Mouse (Mus musculus): Measurements from ENCODE around the gene Traf3ip1. TPM values are rescaled to one million over a fixed set of nuclear protein-coding genes. Genes with fewer than 3 reads are reported as not detected.

Traf3ip1 gene
- polyA plus RNA-seq, 1 experiment from 2014 or later, result 7.9 TPM

- no peaks in the 10 kb centered on the region for H3K9me3 ChIP-seq (ENCODE audit: control insufficient read depth, low read length)
- H3K4me2 ChIP-seq (ENCODE audit: low read depth), result no peak overlapping the region
- WGBS, result 83% methylated on average over 7 of the region's 7 CpGs
- no peaks in the 10 kb centered on the region for H3K4me1 ChIP-seq (ENCODE audit: control insufficient read depth, insufficient read depth, low read length)
- ATAC-seq (ENCODE audit: insufficient read depth, low FRiP score, low TSS enrichment) (no peak), DNase-seq (ENCODE audit: low spot score) (no peak)
- no peak overlapping the region for H3K4me3 ChIP-seq (ENCODE audit: low read depth, low read length)
- H3K9ac ChIP-seq (ENCODE audit: low read length), result no peak overlapping the region
- H3K27me3 ChIP-seq (ENCODE audit: control insufficient read depth, insufficient read depth, low read length), result no peaks in the 10 kb centered on the region
- no peak overlapping the region for H3K27ac ChIP-seq (ENCODE audit: low read depth, low read length)
- no peaks in the 10 kb centered on the region for H3K36me3 ChIP-seq (ENCODE audit: control insufficient read depth, insufficient read depth, low read length)
Observed at GRCm38 (mm10) chr1:91482616-91483211, 11.7 kb upstream of the Traf3ip1 start.

- H3K9me3 ChIP-seq (ENCODE audit: control insufficient read depth, low read length), result no peaks in the 10 kb centered on the region
- DNase-seq (ENCODE audit: low spot score) (peak; percentile 80), ATAC-seq (ENCODE audit: insufficient read depth, low FRiP score, low TSS enrichment) (peak; percentile 50; the same call in 1 of the 2 replicates)
- no peaks in the 10 kb centered on the region for H3K36me3 ChIP-seq (ENCODE audit: control insufficient read depth, insufficient read depth, low read length)
- no peak overlapping the region for H3K4me3 ChIP-seq (ENCODE audit: low read depth, low read length)
- H3K4me1 ChIP-seq (ENCODE audit: control insufficient read depth, insufficient read depth, low read length), result no peaks in the 10 kb centered on the region
- no peak overlapping the region for H3K27ac ChIP-seq (ENCODE audit: low read depth, low read length)
- no peak overlapping the region for H3K4me2 ChIP-seq (ENCODE audit: low read depth)
- H3K27me3 ChIP-seq (ENCODE audit: control insufficient read depth, insufficient read depth, low read length), result no peaks in the 10 kb centered on the region
- no peak overlapping the region for H3K9ac ChIP-seq (ENCODE audit: low read length)
- 45% methylated on average over 10 of the region's 10 CpGs for WGBS
Observed at GRCm38 (mm10) chr1:91483304-91484010, 11.0 kb upstream of the Traf3ip1 start.

GRCm38 (mm10) chr1:91484011-91484346 lies 10.5 kb upstream of the Traf3ip1 start:
- Histone ChIP-seq H3K4me2 (ENCODE audit: low read depth) (no peak overlapping the region), H3K9me3 (ENCODE audit: control insufficient read depth, low read length) (no peaks in the 10 kb centered on the region), H3K4me3 (ENCODE audit: low read depth, low read length) (no peak overlapping the region), H3K27me3 (ENCODE audit: control insufficient read depth, insufficient read depth, low read length) (no peaks in the 10 kb centered on the region), H3K4me1 (ENCODE audit: control insufficient read depth, insufficient read depth, low read length) (no peaks in the 10 kb centered on the region), H3K27ac (ENCODE audit: low read depth, low read length) (no peak overlapping the region), H3K36me3 (ENCODE audit: control insufficient read depth, insufficient read depth, low read length) (no peaks in the 10 kb centered on the region), H3K9ac (ENCODE audit: low read length) (no peak overlapping the region)
- no peak for DNase-seq (ENCODE audit: low spot score)
- no peak for ATAC-seq (ENCODE audit: insufficient read depth, low FRiP score, low TSS enrichment)
- WGBS, result 83% methylated on average over 5 of the region's 5 CpGs

GRCm38 (mm10) chr1:91485422-91485821 lies 9.0 kb upstream of the Traf3ip1 start:
- WGBS, result 69% methylated on average over 3 of the region's 3 CpGs
- Histone ChIP-seq H3K9ac (ENCODE audit: low read length) (no peak overlapping the region), H3K27ac (ENCODE audit: low read depth, low read length) (no peak overlapping the region), H3K36me3 (ENCODE audit: control insufficient read depth, insufficient read depth, low read length) (no peaks in the 10 kb centered on the region), H3K9me3 (ENCODE audit: control insufficient read depth, low read length) (no peaks in the 10 kb centered on the region), H3K4me2 (ENCODE audit: low read depth) (no peak overlapping the region), H3K4me3 (ENCODE audit: low read depth, low read length) (no peak overlapping the region), H3K27me3 (ENCODE audit: control insufficient read depth, insufficient read depth, low read length) (no peaks in the 10 kb centered on the region), H3K4me1 (ENCODE audit: control insufficient read depth, insufficient read depth, low read length) (no peaks in the 10 kb centered on the region)
- ATAC-seq (ENCODE audit: insufficient read depth, low FRiP score, low TSS enrichment), result no peak
- DNase-seq (ENCODE audit: low spot score), result no peak

- WGBS, result 78% methylated on average over 3 of the region's 3 CpGs
- Histone ChIP-seq H3K27ac (ENCODE audit: low read depth, low read length) (no peak overlapping the region), H3K9ac (ENCODE audit: low read length) (no peak overlapping the region), H3K9me3 (ENCODE audit: control insufficient read depth, low read length) (no peaks in the 10 kb centered on the region), H3K36me3 (ENCODE audit: control insufficient read depth, insufficient read depth, low read length) (no peaks in the 10 kb centered on the region), H3K4me3 (ENCODE audit: low read depth, low read length) (no peak overlapping the region), H3K27me3 (ENCODE audit: control insufficient read depth, insufficient read depth, low read length) (no peaks in the 10 kb centered on the region), H3K4me2 (ENCODE audit: low read depth) (no peak overlapping the region), H3K4me1 (ENCODE audit: control insufficient read depth, insufficient read depth, low read length) (no peaks in the 10 kb centered on the region)
- DNase-seq (ENCODE audit: low spot score), result no peak
- ATAC-seq (ENCODE audit: insufficient read depth, low FRiP score, low TSS enrichment), result no peak
Observed at GRCm38 (mm10) chr1:91486165-91486564, 8.3 kb upstream of the Traf3ip1 start.

- H3K9me3 ChIP-seq (ENCODE audit: control insufficient read depth, low read length), result no peaks in the 10 kb centered on the region
- H3K36me3 ChIP-seq (ENCODE audit: control insufficient read depth, insufficient read depth, low read length), result no peaks in the 10 kb centered on the region
- H3K27ac ChIP-seq (ENCODE audit: low read depth, low read length), result no peak overlapping the region
- H3K4me3 ChIP-seq (ENCODE audit: low read depth, low read length), result no peak overlapping the region
- DNase-seq (ENCODE audit: low spot score), result no peak
- no peak overlapping the region for H3K4me2 ChIP-seq (ENCODE audit: low read depth)
- WGBS, result 72% methylated on average over 1 of the region's 1 CpGs
- no peaks in the 10 kb centered on the region for H3K27me3 ChIP-seq (ENCODE audit: control insufficient read depth, insufficient read depth, low read length)
- H3K4me1 ChIP-seq (ENCODE audit: control insufficient read depth, insufficient read depth, low read length), result peaks cover 3% of the 10 kb centered on the region
- no peak overlapping the region for H3K9ac ChIP-seq (ENCODE audit: low read length)
- ATAC-seq (ENCODE audit: insufficient read depth, low FRiP score, low TSS enrichment), result no peak
Observed at GRCm38 (mm10) chr1:91490322-91490721, 4.1 kb upstream of the Traf3ip1 start.

GRCm38 (mm10) chr1:91492740-91493139 lies 1.7 kb upstream of the Traf3ip1 start:
- Histone ChIP-seq H3K27ac (ENCODE audit: low read depth, low read length) (no peak overlapping the region), H3K9ac (ENCODE audit: low read length) (no peak overlapping the region), H3K27me3 (ENCODE audit: control insufficient read depth, insufficient read depth, low read length) (no peaks in the 10 kb centered on the region), H3K4me1 (ENCODE audit: control insufficient read depth, insufficient read depth, low read length) (peaks cover 6% of the 10 kb centered on the region), H3K4me3 (ENCODE audit: low read depth, low read length) (no peak overlapping the region), H3K36me3 (ENCODE audit: control insufficient read depth, insufficient read depth, low read length) (no peaks in the 10 kb centered on the region), H3K9me3 (ENCODE audit: control insufficient read depth, low read length) (no peaks in the 10 kb centered on the region), H3K4me2 (ENCODE audit: low read depth) (no peak overlapping the region)
- 19% methylated on average over 2 of the region's 2 CpGs for WGBS
- no peak for ATAC-seq (ENCODE audit: insufficient read depth, low FRiP score, low TSS enrichment)
- DNase-seq (ENCODE audit: low spot score), result no peak

- peaks cover 6% of the 10 kb centered on the region for H3K4me1 ChIP-seq (ENCODE audit: control insufficient read depth, insufficient read depth, low read length)
- no peak overlapping the region for H3K27ac ChIP-seq (ENCODE audit: low read depth, low read length)
- H3K4me3 ChIP-seq (ENCODE audit: low read depth, low read length), result peak overlapping the region; percentile 96
- no peak overlapping the region for H3K9ac ChIP-seq (ENCODE audit: low read length)
- no peaks in the 10 kb centered on the region for H3K9me3 ChIP-seq (ENCODE audit: control insufficient read depth, low read length)
- ATAC-seq (ENCODE audit: insufficient read depth, low FRiP score, low TSS enrichment), result 0 out of 2 replicates have a peak, but pooled peaks have one; percentile 11
- H3K4me2 ChIP-seq (ENCODE audit: low read depth), result peak overlapping the region; percentile 69
- H3K27me3 ChIP-seq (ENCODE audit: control insufficient read depth, insufficient read depth, low read length), result no peaks in the 10 kb centered on the region
- H3K36me3 ChIP-seq (ENCODE audit: control insufficient read depth, insufficient read depth, low read length), result no peaks in the 10 kb centered on the region
- 55% methylated on average over 3 of the region's 3 CpGs for WGBS
- DNase-seq (ENCODE audit: low spot score), result no peak
Observed at GRCm38 (mm10) chr1:91493938-91494337, 509 bp upstream of the Traf3ip1 start.

GRCm38 (mm10) chr1:91495321-91495720 lies 874 bp downstream of the Traf3ip1 start:
- Histone ChIP-seq H3K9me3 (ENCODE audit: control insufficient read depth, low read length) (no peaks in the 10 kb centered on the region), H3K36me3 (ENCODE audit: control insufficient read depth, insufficient read depth, low read length) (no peaks in the 10 kb centered on the region), H3K9ac (ENCODE audit: low read length) (peak overlapping the region; percentile 84), H3K4me1 (ENCODE audit: control insufficient read depth, insufficient read depth, low read length) (peaks cover 6% of the 10 kb centered on the region), H3K27me3 (ENCODE audit: control insufficient read depth, insufficient read depth, low read length) (no peaks in the 10 kb centered on the region), H3K4me3 (ENCODE audit: low read depth, low read length) (peak overlapping the region; percentile 96), H3K4me2 (ENCODE audit: low read depth) (peak overlapping the region; percentile 69), H3K27ac (ENCODE audit: low read depth, low read length) (no peak overlapping the region)
- ATAC-seq (ENCODE audit: insufficient read depth, low FRiP score, low TSS enrichment), result 0 out of 2 replicates have a peak, but pooled peaks have one; percentile 1
- no peak for DNase-seq (ENCODE audit: low spot score)
- 55% methylated on average over 5 of the region's 5 CpGs for WGBS

All from neural tube, embryonic 11.5 days (tissue).